Mouse (Mus musculus): ENCODE measurements around the gene Zfp277.

DNA sequence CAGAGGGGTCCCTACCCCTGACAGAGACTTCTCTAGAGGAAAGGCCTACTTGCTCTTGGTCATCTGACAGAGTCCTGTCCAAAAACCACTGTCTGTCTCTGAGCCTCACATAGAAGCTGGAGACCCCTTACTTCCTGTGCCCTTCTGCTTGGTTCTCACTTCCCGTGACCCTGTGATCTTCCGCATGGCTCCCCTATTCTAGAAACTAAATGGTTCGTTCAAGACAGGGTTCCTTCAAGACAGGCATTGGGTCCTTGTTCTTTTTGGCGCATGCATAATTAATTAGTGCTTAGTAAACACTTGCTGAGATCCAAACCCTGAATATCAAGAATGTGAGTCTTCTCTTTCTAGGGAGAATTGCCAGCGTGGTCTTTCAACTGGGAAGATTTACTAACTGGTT is 14.6 kb downstream of the Zfp277 start:
- no peak for TF ChIP-seq EP300 (IDR thresholded peaks at IDR 0.05; ENCODE audit: low read depth)
- no peak for TF ChIP-seq CTCF (IDR thresholded peaks at IDR 0.05; ENCODE audit: low read depth)
